11 mouse cellular contexts compared by ENCODE assay signal in genomic region chr7:143461920-143462319, GRCm38 (mm10). TPM values are rescaled to one million over a fixed set of nuclear protein-coding genes. Genes with fewer than 3 reads are reported as not detected.
DNase-seq lines count a peak whose midpoint lies in the region; ATAC-seq and TF ChIP-seq lines count a peak whose summit lies in the region.
"Had no signal": no experiment of that assay in that cellular context is flagged by ENCODE, and none has a peak within 500 bp of the region (broad histone marks: within the 10 kb centered on the region; RNA-seq: fewer than 3 reads in every experiment).

No protein-coding gene starts in this region.

- intact Hi-C loops in left cerebral cortex, adult 2 months (cut with DNase I), result loop anchor here (5.0 to 10.0 kb wide), 3 partner anchors 160 to 567 kb away; partner anchors contain the start of gene Tspan32

- peaks cover 10% of the 10 kb centered on the region; the same call in 1 of the 2 replicates for H3K27me3 ChIP-seq in hindbrain, embryonic 12.5 days
- no peaks in the 10 kb centered on the region for H3K27me3 ChIP-seq in hindbrain, embryonic 11.5 days (ENCODE audit: control insufficient read depth, insufficient read depth, low read length)
- H3K27me3 ChIP-seq in limb, embryonic 10.5 days (ENCODE audit: low read depth, poor library complexity, severe bottlenecking), result peaks cover 60% of the 10 kb centered on the region

- DNase-seq in hindbrain, embryonic 11.5 days (ENCODE audit: low spot score), result no peak
- DNase-seq in thymus, postnatal 0 days (ENCODE audit: low spot score), result peak; percentile 50
- DNase-seq in thymus, postnatal 25 days, result no peak
- peak; percentile 73 for DNase-seq in limb, embryonic 10.5 days (ENCODE audit: low spot score)
- no peak for DNase-seq in cerebellum, postnatal 10 days
- DNase-seq in left cerebral cortex, adult 2 months (ENCODE audit: extremely low spot score in 1 of 2, low spot score in 2 of 2), result no peak
- DNase-seq: cerebellum, postnatal 14 days; right cerebral cortex, postnatal 4 days; thymus, postnatal 36 days had no signal

- no peak for ATAC-seq in hindbrain, embryonic 12.5 days (ENCODE audit: low FRiP score)
- ATAC-seq in hindbrain, embryonic 11.5 days (ENCODE audit: low FRiP score), result no peak

- H3K4me2 ChIP-seq in hindbrain, embryonic 12.5 days (replicated peaks), result peak overlapping the region; percentile 42; the same call in 1 of the 2 replicates
- no peak overlapping the region; the same call in 1 of the 2 replicates for H3K4me2 ChIP-seq in hindbrain, embryonic 11.5 days (replicated peaks; ENCODE audit: low read depth, low read length)

- H3K27ac ChIP-seq in hindbrain, embryonic 12.5 days, result peak overlapping the region; percentile 77; the same call in 1 of the 2 replicates
- no peak overlapping the region for H3K27ac ChIP-seq in hindbrain, embryonic 11.5 days (ENCODE audit: low read depth, low read length)
- peak overlapping the region; percentile 91 for H3K27ac ChIP-seq in limb, embryonic 10.5 days
- no peak overlapping the region for H3K27ac ChIP-seq in left cerebral cortex, adult 2 months

- no peak overlapping the region for H3K9ac ChIP-seq in hindbrain, embryonic 12.5 days
- no peak overlapping the region for H3K9ac ChIP-seq in hindbrain, embryonic 11.5 days (ENCODE audit: low read depth, low read length)

- H3K9me3 ChIP-seq in hindbrain, embryonic 12.5 days (replicated peaks), result peaks cover 25% of the 10 kb centered on the region
- H3K9me3 ChIP-seq in hindbrain, embryonic 11.5 days (ENCODE audit: control insufficient read depth, low read length), result peaks cover 6% of the 10 kb centered on the region; the same call in 1 of the 2 replicates
- peaks cover 22% of the 10 kb centered on the region for H3K9me3 ChIP-seq in limb, embryonic 10.5 days (replicated peaks)

- no peaks in the 10 kb centered on the region for H3K36me3 ChIP-seq in hindbrain, embryonic 12.5 days
- no peaks in the 10 kb centered on the region for H3K36me3 ChIP-seq in hindbrain, embryonic 11.5 days (ENCODE audit: control insufficient read depth, insufficient read depth, low read length)
- H3K36me3 ChIP-seq in limb, embryonic 10.5 days, result peaks cover 25% of the 10 kb centered on the region

- peaks cover 28% of the 10 kb centered on the region for H3K4me1 ChIP-seq in hindbrain, embryonic 12.5 days
- 0 out of 2 replicates have a peak, but pooled peaks cover 2% of the 10 kb centered on the region for H3K4me1 ChIP-seq in hindbrain, embryonic 11.5 days (replicated peaks; ENCODE audit: control insufficient read depth, insufficient read depth, low read length)
- H3K4me1 ChIP-seq in limb, embryonic 10.5 days, result peaks cover 73% of the 10 kb centered on the region

- H3K4me3 ChIP-seq in hindbrain, embryonic 12.5 days, result no peak overlapping the region
- H3K4me3 ChIP-seq in hindbrain, embryonic 11.5 days (ENCODE audit: low read depth, low read length), result no peak overlapping the region
- H3K4me3 ChIP-seq in limb, embryonic 10.5 days, result peak overlapping the region; percentile 65
- no peak overlapping the region for H3K4me3 ChIP-seq in left cerebral cortex, adult 2 months

- 35% methylated on average over 11 of the region's 11 CpGs for WGBS in hindbrain, embryonic 12.5 days
- 28% methylated on average over 11 of the region's 11 CpGs for WGBS in hindbrain, embryonic 11.5 days
- 43% methylated on average over 11 of the region's 11 CpGs for WGBS in limb, embryonic 10.5 days

- no peak for TF ChIP-seq CTCF in left cerebral cortex, adult 2 months (IDR thresholded peaks at IDR 0.05)

RNA-seq across cellular contexts. Expression of gene Cdkn1c, which starts 1.1 kb away (rescaled TPM):
- polyA plus RNA-seq in hindbrain, embryonic 12.5 days (2016; fragmentation: Nextera tagmentation; extraction: Ambion mirVana), result 1,001 and 1,276 TPM in 2 replicates
- polyA plus RNA-seq in hindbrain, embryonic 11.5 days (2014; fragmentation: Nextera tagmentation; extraction: Ambion mirVana), result 942 and 1,091 TPM in 2 replicates
- polyA plus RNA-seq in thymus, postnatal 0 days (2015; fragmentation: Nextera tagmentation; extraction: Ambion mirVana), result 59.1 and 74.9 TPM in 2 replicates
- polyA plus RNA-seq in limb, embryonic 10.5 days (2016; fragmentation: Nextera tagmentation; extraction: Ambion mirVana), result 317 and 593 TPM in 2 replicates
- 10 to 100 TPM; 10.3 to 10.7 TPM for total RNA-seq in left cerebral cortex, adult 2 months (2021)

RNA-seq across cellular contexts. Expression of gene Slc22a18, which starts 11.6 kb away (rescaled TPM):
- polyA plus RNA-seq in hindbrain, embryonic 12.5 days (2016; fragmentation: Nextera tagmentation; extraction: Ambion mirVana), result 0.63 and 0.72 TPM in 2 replicates
- polyA plus RNA-seq in hindbrain, embryonic 11.5 days (2014; fragmentation: Nextera tagmentation; extraction: Ambion mirVana), result 0.14 and 0.71 TPM in 2 replicates
- polyA plus RNA-seq in thymus, postnatal 0 days (2015; fragmentation: Nextera tagmentation; extraction: Ambion mirVana), result 1.0 and 1.6 TPM in 2 replicates
- 0.25 and 0.53 TPM in 2 replicates for polyA plus RNA-seq in limb, embryonic 10.5 days (2016; fragmentation: Nextera tagmentation; extraction: Ambion mirVana)
- total RNA-seq in left cerebral cortex, adult 2 months (2021), result under 1 TPM; 0.58 to 0.81 TPM

RNA-seq across cellular contexts. Expression of gene Phlda2, which starts 41.0 kb away (rescaled TPM):
- 3.3 TPM in 2 replicates for polyA plus RNA-seq in hindbrain, embryonic 12.5 days (2016; fragmentation: Nextera tagmentation; extraction: Ambion mirVana)
- 1.3 and 2.1 TPM in 2 replicates for polyA plus RNA-seq in hindbrain, embryonic 11.5 days (2014; fragmentation: Nextera tagmentation; extraction: Ambion mirVana)
- 0.91 and 0.95 TPM in 2 replicates for polyA plus RNA-seq in thymus, postnatal 0 days (2015; fragmentation: Nextera tagmentation; extraction: Ambion mirVana)
- polyA plus RNA-seq in limb, embryonic 10.5 days (2016; fragmentation: Nextera tagmentation; extraction: Ambion mirVana), result 2.6 and 3.1 TPM in 2 replicates
- not detected for total RNA-seq in left cerebral cortex, adult 2 months (2021)
- polyA plus RNA-seq: forebrain, embryonic 16.5 days had no signal

Comparison
In these comparisons a context has a peak if more than half of its experiments do, and no peak if none do; other contexts are left out.
1. H3K27ac ChIP-seq: peak in hindbrain, embryonic 12.5 days (single experiment) and limb, embryonic 10.5 days (single experiment); none in hindbrain, embryonic 11.5 days (single experiment) and left cerebral cortex, adult 2 months (single experiment).
2. DNase-seq: peak in thymus, postnatal 0 days (single experiment) and limb, embryonic 10.5 days (single experiment); none in hindbrain, embryonic 11.5 days (single experiment), thymus, postnatal 25 days (single experiment), cerebellum, postnatal 10 days (0 of 2) and left cerebral cortex, adult 2 months (0 of 2).